Mouse (Mus musculus) left cerebral cortex, adult 9 months (tissue): ENCODE measurements at regions not wholly inside any gene's neighbourhood (a gene's known extent, or its start where the extent isn't known, plus 50 kb on each side); places are given as distances from the start of the nearest gene placed in this dataset.

ENCODE experiments used
- DNase-seq, 2 experiments: peaks; one replicate each; pipeline ENCODE4 v3.0.0; 2022; ENCODE audit warnings: low spot score in 2 of 2

GRCm38 (mm10) chr12:16016621-16017020 is 199.9 kb upstream of the Trib2 start:
- DNase-seq = no peak

- no peak for DNase-seq
Measured at GRCm38 (mm10) chr12:16015596-16015995, 198.9 kb upstream of the Trib2 start.

GRCm38 (mm10) chr12:16014679-16015078 is 198.0 kb upstream of the Trib2 start:
- no peak for DNase-seq

GRCm38 (mm10) chr12:16013861-16014630 is 197.3 kb upstream of the Trib2 start:
- no peak for DNase-seq

GRCm38 (mm10) chr12:16013354-16013753 is 196.6 kb upstream of the Trib2 start:
- DNase-seq = no peak

- no peak for DNase-seq
Measured at GRCm38 (mm10) chr12:16012081-16012480, 195.4 kb upstream of the Trib2 start.

GRCm38 (mm10) chr12:16009822-16010620 is 193.3 kb upstream of the Trib2 start:
- no peak for DNase-seq

GRCm38 (mm10) chr12:16008763-16009515 is 192.2 kb upstream of the Trib2 start:
- no peak for DNase-seq

GRCm38 (mm10) chr12:16008261-16008660 is 191.5 kb upstream of the Trib2 start:
- DNase-seq = no peak

- peak; percentile 19 to 46 for DNase-seq
Measured at GRCm38 (mm10) chr12:16006688-16007087, 190.0 kb upstream of the Trib2 start.

- DNase-seq = no peak
Measured at GRCm38 (mm10) chr12:16006286-16006685, 189.6 kb upstream of the Trib2 start.

- DNase-seq = no peak
Measured at GRCm38 (mm10) chr12:16001811-16002210, 185.1 kb upstream of the Trib2 start.

- DNase-seq = no peak
Measured at GRCm38 (mm10) chr12:16001225-16001624, 184.5 kb upstream of the Trib2 start.

GRCm38 (mm10) chr12:15998331-15998730 is 181.6 kb upstream of the Trib2 start:
- no peak for DNase-seq

GRCm38 (mm10) chr12:15993866-15994265 is 177.1 kb upstream of the Trib2 start:
- DNase-seq = no peak

- DNase-seq = no peak
Measured at GRCm38 (mm10) chr12:15986351-15986750, 169.6 kb upstream of the Trib2 start.

GRCm38 (mm10) chr12:15985649-15986048 is 168.9 kb upstream of the Trib2 start:
- no peak for DNase-seq

GRCm38 (mm10) chr12:15983591-15984300 is 167.0 kb upstream of the Trib2 start:
- no peak for DNase-seq

- no peak for DNase-seq
Measured at GRCm38 (mm10) chr12:15981741-15982140, 165.0 kb upstream of the Trib2 start.

- no peak for DNase-seq
Measured at GRCm38 (mm10) chr12:15979233-15979632, 162.5 kb upstream of the Trib2 start.

- DNase-seq = no peak
Measured at GRCm38 (mm10) chr12:15971786-15972185, 155.1 kb upstream of the Trib2 start.

GRCm38 (mm10) chr12:15970262-15970661 is 153.5 kb upstream of the Trib2 start:
- DNase-seq = no peak
